Mouse (Mus musculus) embryonic facial prominence, embryonic 15.5 days (tissue): ENCODE data around the gene Acbd4. TPM values are rescaled to one million over a fixed set of nuclear protein-coding genes. Genes with fewer than 3 reads are reported as not detected.

Experiments
- ATAC-seq: fragments of 200-750 bp; cut with Nextera tagmentation; 2 replicates; pipeline ENCODE4 v1.8.0; 2017; ENCODE audit warnings: low read depth, moderate TSS enrichment; ENCODE audit not compliant: insufficient number of reproducible peaks, low FRiP score, low TSS enrichment
- H3K27ac ChIP-seq: fragments of 300-500 bp; sonication (generic); replicated peaks from 2 replicates; pipeline ENCODE4 v1.5.1; 2015; ENCODE audit warnings: mild to moderate bottlenecking, inconsistent platforms
- H3K27me3 ChIP-seq: fragments of 300-500 bp; sonication (generic); 2 replicates; pipeline ENCODE4 v1.6.1; 2015; ENCODE audit warnings: inconsistent platforms
- H3K36me3 ChIP-seq: fragments of 300-500 bp; sonication (generic); 2 replicates; pipeline ENCODE4 v1.6.1; 2015; ENCODE audit warnings: mild to moderate bottlenecking, inconsistent platforms
- H3K4me1 ChIP-seq: fragments of 300-500 bp; sonication (generic); 2 replicates; pipeline ENCODE4 v1.6.1; 2015; ENCODE audit warnings: inconsistent platforms
- H3K4me2 ChIP-seq: fragments of 300-500 bp; sonication (generic); replicated peaks from 2 replicates; pipeline ENCODE4 v1.6.1; 2015; ENCODE audit warnings: mild to moderate bottlenecking, inconsistent platforms
- H3K4me3 ChIP-seq: fragments of 300-500 bp; sonication (generic); replicated peaks from 2 replicates; pipeline ENCODE4 v1.5.1; 2015; ENCODE audit warnings: mild to moderate bottlenecking, inconsistent platforms
- H3K9ac ChIP-seq: fragments of 300-500 bp; sonication (generic); 2 replicates; pipeline ENCODE4 v1.6.1; 2015; ENCODE audit warnings: inconsistent platforms
- H3K9me3 ChIP-seq: fragments of 300-500 bp; sonication (generic); replicated peaks from 2 replicates; pipeline ENCODE4 v1.6.1; 2016; ENCODE audit warnings: inconsistent platforms
- WGBS: fragments of 180-500 bp; shearing (Covaris S2); methylation state at CpG from one replicate; pipeline ENCODE4 v1.1.7; 2015; 5-methylcytosine and 5-hydroxymethylcytosine counted together
- polyA plus RNA-seq: library from polyadenylated mRNA; unstranded; fragments of >200 nt; fragmentation: Nextera tagmentation; extraction: Ambion mirVana; gene quantifications from 2 replicates; pipeline ENCODE4 v1.2.1, GENCODE M21; 2015

Gene Acbd4
- polyA plus RNA-seq, 1 experiment from 2014 or later: 23.4 TPM

- H3K9me3 ChIP-seq: no peaks in the 10 kb centered on the region
- no peak overlapping the region for H3K4me2 ChIP-seq
- no peaks in the 10 kb centered on the region for H3K27me3 ChIP-seq
- H3K4me3 ChIP-seq: no peak overlapping the region
- ATAC-seq: no peak
- no peaks in the 10 kb centered on the region for H3K36me3 ChIP-seq
- no peak overlapping the region for H3K9ac ChIP-seq
- 35% methylated on average over 12 of the region's 12 CpGs for WGBS
- H3K27ac ChIP-seq: peak overlapping the region; percentile 58
- peaks cover 44% of the 10 kb centered on the region for H3K4me1 ChIP-seq
Observed at GRCm38 (mm10) chr11:103144309-103145285, 43.1 kb downstream of the Acbd4 start.

- Histone ChIP-seq H3K4me2 (no peak overlapping the region), H3K4me3 (no peak overlapping the region), H3K9ac (no peak overlapping the region), H3K4me1 (peaks cover 32% of the 10 kb centered on the region), H3K27me3 (no peaks in the 10 kb centered on the region), H3K36me3 (no peaks in the 10 kb centered on the region), H3K9me3 (no peaks in the 10 kb centered on the region), H3K27ac (no peak overlapping the region)
- 87% methylated on average over 4 of the region's 4 CpGs for WGBS
- ATAC-seq: no peak
Observed at GRCm38 (mm10) chr11:103146386-103146785, 44.9 kb downstream of the Acbd4 start.

- no peak overlapping the region for H3K4me2 ChIP-seq
- no peak for ATAC-seq
- no peak overlapping the region for H3K9ac ChIP-seq
- no peak overlapping the region for H3K4me3 ChIP-seq
- H3K27me3 ChIP-seq: no peaks in the 10 kb centered on the region
- no peaks in the 10 kb centered on the region for H3K36me3 ChIP-seq
- no peaks in the 10 kb centered on the region for H3K9me3 ChIP-seq
- 62% methylated on average over 4 of the region's 4 CpGs for WGBS
- H3K27ac ChIP-seq: no peak overlapping the region
- H3K4me1 ChIP-seq: peaks cover 20% of the 10 kb centered on the region
Observed at GRCm38 (mm10) chr11:103147766-103148165, 46.3 kb downstream of the Acbd4 start.

GRCm38 (mm10) chr11:103149771-103150170 is 48.3 kb downstream of the Acbd4 start:
- Histone ChIP-seq H3K36me3 (no peaks in the 10 kb centered on the region), H3K27ac (no peak overlapping the region), H3K4me2 (no peak overlapping the region), H3K4me1 (peaks cover 7% of the 10 kb centered on the region; the same call in 1 of the 2 replicates), H3K9me3 (no peaks in the 10 kb centered on the region), H3K27me3 (no peaks in the 10 kb centered on the region), H3K9ac (no peak overlapping the region), H3K4me3 (no peak overlapping the region)
- ATAC-seq: no peak
- WGBS: 93% methylated on average over 4 of the region's 4 CpGs

- Histone ChIP-seq H3K4me3 (peak overlapping the region; percentile 34), H3K36me3 (no peaks in the 10 kb centered on the region), H3K27me3 (no peaks in the 10 kb centered on the region), H3K9ac (no peak overlapping the region; the same call in 1 of the 2 replicates), H3K4me2 (peak overlapping the region; percentile 63), H3K9me3 (no peaks in the 10 kb centered on the region), H3K4me1 (peaks cover 7% of the 10 kb centered on the region), H3K27ac (peak overlapping the region; percentile 66)
- 2% methylated on average over 25 of the region's 25 CpGs for WGBS
- ATAC-seq: peak; percentile 92
Observed at GRCm38 (mm10) chr11:103158621-103159478, 57.4 kb downstream of the Acbd4 start.

GRCm38 (mm10) chr11:103160738-103161137 is 59.3 kb downstream of the Acbd4 start:
- no peak for ATAC-seq
- Histone ChIP-seq H3K4me1 (peaks cover 7% of the 10 kb centered on the region), H3K9ac (no peak overlapping the region), H3K4me3 (no peak overlapping the region), H3K36me3 (no peaks in the 10 kb centered on the region), H3K27me3 (no peaks in the 10 kb centered on the region), H3K27ac (no peak overlapping the region), H3K9me3 (no peaks in the 10 kb centered on the region), H3K4me2 (no peak overlapping the region)
- 87% methylated on average over 11 of the region's 11 CpGs for WGBS

GRCm38 (mm10) chr11:103161449-103161848 is 60.0 kb downstream of the Acbd4 start:
- Histone ChIP-seq H3K27me3 (no peaks in the 10 kb centered on the region), H3K4me3 (no peak overlapping the region), H3K4me2 (no peak overlapping the region), H3K36me3 (no peaks in the 10 kb centered on the region), H3K9ac (no peak overlapping the region), H3K9me3 (no peaks in the 10 kb centered on the region), H3K27ac (no peak overlapping the region), H3K4me1 (peaks cover 7% of the 10 kb centered on the region)
- WGBS: 77% methylated on average over 7 of the region's 7 CpGs
- no peak for ATAC-seq

Other genes starting within 250 kb of the Acbd4 start
- gene Eftud2, start 220.7 kb upstream of the Acbd4 start, polyA plus RNA-seq: 154 and 167 TPM in 2 replicates
- gene Ccdc103, start 220.5 kb upstream of the Acbd4 start, polyA plus RNA-seq: 2.0 and 5.5 TPM in 2 replicates
- gene Fam187a, start 216.5 kb upstream of the Acbd4 start, polyA plus RNA-seq: not detected in 2 replicates
- 0.39 and 0.51 TPM in 2 replicates for gene Gfap, start 200.8 kb upstream of the Acbd4 start, polyA plus RNA-seq
- 8.0 and 8.8 TPM in 2 replicates for gene Kif18b, start 176.6 kb upstream of the Acbd4 start, polyA plus RNA-seq
- 2.7 and 4.1 TPM in 2 replicates for gene C1ql1, start 155.0 kb upstream of the Acbd4 start, polyA plus RNA-seq
- 49.5 and 52.9 TPM in 2 replicates for gene Nmt1, start 73.5 kb upstream of the Acbd4 start, polyA plus RNA-seq
- gene Dcakd, start 73.3 kb upstream of the Acbd4 start, polyA plus RNA-seq: 144 and 158 TPM in 2 replicates
- gene Plcd3, start within 50 bp of the Acbd4 start, polyA plus RNA-seq: 7.6 and 9.0 TPM in 2 replicates
- 5.9 and 6.1 TPM in 2 replicates for gene Hexim1, start 14.5 kb downstream of the Acbd4 start, polyA plus RNA-seq
- gene Hexim2, start 30.7 kb downstream of the Acbd4 start, polyA plus RNA-seq: 14.0 and 14.1 TPM in 2 replicates
- 2.7 TPM in 2 replicates for gene Fmnl1, start 69.4 kb downstream of the Acbd4 start, polyA plus RNA-seq
- gene 1700023F06Rik, start 106.9 kb downstream of the Acbd4 start, polyA plus RNA-seq: 1.4 and 2.0 TPM in 2 replicates
- gene Spata32, start 116.8 kb downstream of the Acbd4 start, polyA plus RNA-seq: not detected in 2 replicates
- gene Map3k14, start 165.8 kb downstream of the Acbd4 start, polyA plus RNA-seq: 5.1 and 5.3 TPM in 2 replicates